Mouse (Mus musculus): Measurements from ENCODE around the gene Rpl10-ps3. TPM values are rescaled to one million over a fixed set of nuclear protein-coding genes. Genes with fewer than 3 reads are reported as not detected.

Gene Rpl10-ps3
- polyA plus RNA-seq (2016; fragmentation: Nextera tagmentation; extraction: Ambion mirVana), result 181 and 252 TPM in 2 replicates

DNA sequence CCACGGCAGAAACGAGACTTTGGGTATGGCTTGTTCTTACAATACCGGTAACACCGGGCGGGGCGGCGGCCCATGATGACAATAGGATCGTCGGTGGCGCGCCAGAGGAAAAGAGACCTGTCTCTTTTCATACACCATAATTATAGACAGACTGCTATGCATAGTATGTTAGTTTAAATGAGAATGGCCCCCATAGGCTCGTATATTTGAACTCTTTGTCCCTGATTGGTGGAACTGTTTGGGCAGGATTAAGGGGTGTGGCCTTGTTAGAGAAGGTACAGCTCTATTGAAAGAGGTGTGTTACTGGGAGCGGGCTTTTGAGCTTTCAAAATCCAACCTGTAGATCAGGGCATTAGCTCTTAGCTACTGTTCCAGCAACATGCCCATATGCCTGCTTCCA, at the start of gene Rpl10-ps3:
Rpl10-ps3 (minus strand) TSS at position 101 of the 400 bp plus-strand sequence.
- no peak within 1 kb of the TSS for H3K27ac ChIP-seq (replicated peaks)
- no peaks in the 10 kb centered on the region for H3K27me3 ChIP-seq (replicated peaks; ENCODE audit: low read depth, poor library complexity, severe bottlenecking)
- WGBS, result 93% methylated on average over 11 of the region's 13 CpGs
- H3K4me3 ChIP-seq, result no peak within 1 kb of the TSS
- peak; percentile 1 for DNase-seq (ENCODE audit: low spot score)
- no peaks in the 10 kb centered on the region for H3K9me3 ChIP-seq
- H3K4me1 ChIP-seq, result no peaks in the 10 kb centered on the region
- no peaks in the 10 kb centered on the region for H3K36me3 ChIP-seq (replicated peaks)

DNA sequence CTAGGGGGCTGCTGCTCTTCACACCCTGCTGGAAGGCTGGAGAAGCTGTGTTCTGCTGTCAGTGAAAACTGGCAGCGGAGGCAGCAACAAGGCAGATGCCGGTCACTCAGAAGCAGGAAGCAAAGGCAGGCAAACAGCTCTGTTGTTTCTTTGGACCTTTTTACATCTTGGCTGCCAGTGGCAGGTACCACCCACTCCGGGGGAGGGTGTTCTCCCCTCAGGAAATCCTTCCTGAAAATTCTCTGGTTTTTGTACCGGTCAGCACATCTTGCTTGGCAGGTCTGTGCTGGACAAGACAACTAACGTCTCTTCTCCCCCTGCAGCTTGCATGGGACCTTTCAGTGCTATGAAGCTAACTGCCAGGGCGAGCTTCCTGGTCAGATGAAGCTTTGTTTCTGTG, 30.8 kb upstream of the Rpl10-ps3 start:
- Histone ChIP-seq H3K9me3 (peaks cover 5% of the 10 kb centered on the region; the same call in 1 of the 2 replicates), H3K27me3 (replicated peaks; ENCODE audit: low read depth, poor library complexity, severe bottlenecking) (no peaks in the 10 kb centered on the region), H3K36me3 (replicated peaks) (no peaks in the 10 kb centered on the region), H3K4me1 (0 out of 2 replicates have a peak, but pooled peaks cover 2% of the 10 kb centered on the region), H3K27ac (replicated peaks) (no peak overlapping the region), H3K4me3 (no peak overlapping the region)
- no peak for DNase-seq (ENCODE audit: low spot score)
- WGBS, result 75% methylated on average over 6 of the region's 6 CpGs

DNA sequence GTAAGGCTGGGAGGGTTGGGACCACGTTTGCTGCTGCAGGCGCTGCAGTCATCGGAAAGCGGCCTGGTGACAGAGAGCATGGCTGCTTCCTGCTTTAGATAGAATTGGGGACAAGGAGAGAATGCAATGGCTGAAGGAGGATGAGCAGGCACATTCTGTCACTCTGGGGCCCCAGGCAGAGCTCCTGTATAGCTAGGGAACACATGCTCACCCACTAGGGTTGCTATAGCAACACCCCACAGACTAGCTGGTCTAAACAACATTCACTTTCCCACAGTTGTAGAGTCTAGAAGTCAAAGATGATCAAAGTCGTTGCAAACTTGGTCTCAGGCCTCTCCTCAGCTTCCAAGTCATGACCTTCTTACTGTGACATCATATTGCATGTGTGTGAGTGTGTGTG, 29.9 kb upstream of the Rpl10-ps3 start:
- Histone ChIP-seq H3K36me3 (replicated peaks) (no peaks in the 10 kb centered on the region), H3K27ac (replicated peaks) (no peak overlapping the region), H3K9me3 (peaks cover 5% of the 10 kb centered on the region; the same call in 1 of the 2 replicates), H3K27me3 (replicated peaks; ENCODE audit: low read depth, poor library complexity, severe bottlenecking) (no peaks in the 10 kb centered on the region), H3K4me1 (0 out of 2 replicates have a peak, but pooled peaks cover 2% of the 10 kb centered on the region), H3K4me3 (no peak overlapping the region)
- no peak for DNase-seq (ENCODE audit: low spot score)
- WGBS, result 91% methylated on average over 5 of the region's 5 CpGs

DNA sequence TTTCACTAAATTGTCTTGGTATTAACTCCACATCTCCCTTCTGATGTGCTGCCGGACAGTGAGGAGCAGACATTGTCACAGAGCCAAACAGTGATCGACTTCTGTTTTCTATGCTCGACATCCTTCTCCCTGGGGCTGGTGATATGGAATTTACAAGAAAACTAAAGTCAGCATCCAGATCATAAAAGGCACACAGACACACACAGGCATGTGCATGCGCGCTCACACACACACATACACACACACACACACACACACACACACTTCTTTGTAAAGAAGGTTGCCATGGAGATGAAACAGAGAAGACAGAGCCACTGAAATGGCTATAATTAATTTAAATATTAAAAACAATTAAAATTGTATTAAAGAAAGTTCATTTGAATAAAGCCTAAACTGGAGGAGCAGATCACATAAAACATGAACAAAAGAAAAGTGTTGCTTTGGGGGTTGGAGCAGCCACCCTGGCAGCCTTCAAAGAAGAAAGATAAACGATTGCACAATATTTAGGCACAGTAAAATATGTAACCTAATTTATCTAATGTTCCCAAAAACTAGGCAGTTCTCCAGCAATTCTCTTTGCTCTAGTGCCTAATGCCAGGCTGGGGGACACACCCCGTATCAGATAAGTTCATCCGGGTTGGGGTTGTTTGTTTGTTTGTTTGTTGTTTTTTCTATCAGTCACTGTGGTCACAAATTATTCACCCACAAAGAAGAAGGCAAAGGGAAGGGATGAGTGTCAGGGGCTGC, 24.0 kb upstream of the Rpl10-ps3 start:
- H3K27ac ChIP-seq (replicated peaks), result no peak overlapping the region
- no peaks in the 10 kb centered on the region for H3K9me3 ChIP-seq
- H3K36me3 ChIP-seq (replicated peaks), result no peaks in the 10 kb centered on the region
- no peaks in the 10 kb centered on the region for H3K27me3 ChIP-seq (replicated peaks; ENCODE audit: low read depth, poor library complexity, severe bottlenecking)
- no peak overlapping the region for H3K4me3 ChIP-seq
- 90% methylated on average over 8 of the region's 8 CpGs for WGBS
- no peak for DNase-seq (ENCODE audit: low spot score)
- peaks cover 9% of the 10 kb centered on the region; the same call in 1 of the 2 replicates for H3K4me1 ChIP-seq

DNA sequence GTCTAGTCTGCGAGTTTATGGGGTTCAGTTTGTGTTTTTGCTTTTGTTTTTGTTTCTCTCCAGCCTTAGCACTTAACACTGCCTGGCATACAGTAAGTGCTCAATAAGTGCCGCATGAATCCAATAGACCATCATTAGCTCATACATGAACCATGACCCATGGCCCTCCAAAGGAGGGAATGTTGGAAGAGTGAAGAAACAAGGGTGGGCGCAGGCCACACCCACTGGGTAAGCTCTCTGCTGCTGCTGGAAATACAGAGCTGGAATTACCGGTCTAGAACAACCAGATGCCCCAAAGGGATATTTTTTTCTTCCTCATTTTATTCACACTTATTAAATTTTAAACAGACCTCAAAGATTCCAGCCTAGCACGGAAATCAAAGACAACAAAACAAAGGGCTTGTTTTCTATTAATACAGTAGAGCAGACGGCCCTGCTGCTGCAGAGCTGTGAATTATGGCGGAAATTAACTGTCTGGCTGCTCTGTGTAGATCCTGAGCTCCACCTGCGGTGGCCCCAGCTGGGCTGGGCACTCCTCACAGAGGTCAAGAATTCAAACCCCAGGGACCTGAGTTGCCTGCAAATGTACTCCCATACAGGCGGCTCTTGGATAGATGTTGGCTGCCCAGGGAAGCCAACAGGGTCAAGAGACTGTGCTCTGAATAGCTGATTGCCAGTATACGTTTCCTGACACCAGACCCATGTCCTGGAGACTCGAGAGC, 20.5 kb upstream of the Rpl10-ps3 start:
- Histone ChIP-seq H3K4me3 (no peak overlapping the region), H3K9me3 (no peaks in the 10 kb centered on the region), H3K4me1 (peaks cover 17% of the 10 kb centered on the region), H3K27me3 (replicated peaks; ENCODE audit: low read depth, poor library complexity, severe bottlenecking) (no peaks in the 10 kb centered on the region), H3K27ac (replicated peaks) (no peak overlapping the region), H3K36me3 (replicated peaks) (no peaks in the 10 kb centered on the region)
- no peak for DNase-seq (ENCODE audit: low spot score)
- 70% methylated on average over 11 of the region's 11 CpGs for WGBS

DNA sequence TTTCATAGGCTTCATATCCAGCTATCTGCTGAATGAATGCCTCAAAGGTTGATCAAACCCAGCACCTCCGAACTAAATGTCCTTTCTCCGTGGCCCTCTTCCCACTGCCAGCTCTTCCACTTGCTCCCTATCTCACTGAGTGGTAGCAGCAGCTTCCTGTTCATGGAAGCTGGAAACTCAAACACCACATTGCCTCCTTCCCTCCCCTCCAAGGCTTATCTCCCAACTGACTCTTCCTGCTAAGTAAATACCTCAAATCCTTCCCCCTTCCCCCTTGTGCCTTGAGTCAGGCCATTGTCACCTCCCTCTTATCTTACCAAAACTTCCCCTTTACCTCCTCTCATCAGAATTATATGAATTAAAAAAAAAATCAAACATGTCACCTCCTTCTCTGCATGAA, 19.2 kb upstream of the Rpl10-ps3 start:
- no peak for DNase-seq (ENCODE audit: low spot score)
- 82% methylated on average over 2 of the region's 2 CpGs for WGBS
- no peaks in the 10 kb centered on the region for H3K9me3 ChIP-seq
- H3K36me3 ChIP-seq (replicated peaks), result no peaks in the 10 kb centered on the region
- no peak overlapping the region for H3K4me3 ChIP-seq
- peaks cover 17% of the 10 kb centered on the region for H3K4me1 ChIP-seq
- no peaks in the 10 kb centered on the region for H3K27me3 ChIP-seq (replicated peaks; ENCODE audit: low read depth, poor library complexity, severe bottlenecking)
- no peak overlapping the region for H3K27ac ChIP-seq (replicated peaks)

DNA sequence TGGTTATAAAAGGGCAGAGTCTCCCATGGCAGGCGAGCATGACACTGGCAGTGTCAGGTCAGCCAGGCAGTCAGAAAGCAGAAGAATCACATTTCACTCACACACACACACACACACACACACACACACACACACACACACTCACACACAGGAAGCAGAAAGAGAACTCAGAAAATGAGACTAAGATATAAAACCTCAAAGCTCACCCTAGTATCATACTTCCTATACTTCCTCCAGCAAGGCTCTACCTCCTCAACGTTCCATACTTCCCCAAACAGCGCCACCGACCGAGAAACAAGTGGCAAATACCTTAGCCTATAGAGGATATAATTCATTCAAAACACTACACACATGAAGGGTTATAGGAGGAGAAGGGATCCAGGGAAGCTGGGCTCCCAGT, 18.5 kb upstream of the Rpl10-ps3 start:
- no peak for DNase-seq (ENCODE audit: low spot score)
- H3K4me3 ChIP-seq, result no peak overlapping the region
- H3K36me3 ChIP-seq (replicated peaks), result no peaks in the 10 kb centered on the region
- no peaks in the 10 kb centered on the region for H3K9me3 ChIP-seq
- H3K27me3 ChIP-seq (replicated peaks; ENCODE audit: low read depth, poor library complexity, severe bottlenecking), result no peaks in the 10 kb centered on the region
- WGBS, result 81% methylated on average over 5 of the region's 5 CpGs
- H3K27ac ChIP-seq (replicated peaks), result no peak overlapping the region
- H3K4me1 ChIP-seq, result peaks cover 17% of the 10 kb centered on the region

DNA sequence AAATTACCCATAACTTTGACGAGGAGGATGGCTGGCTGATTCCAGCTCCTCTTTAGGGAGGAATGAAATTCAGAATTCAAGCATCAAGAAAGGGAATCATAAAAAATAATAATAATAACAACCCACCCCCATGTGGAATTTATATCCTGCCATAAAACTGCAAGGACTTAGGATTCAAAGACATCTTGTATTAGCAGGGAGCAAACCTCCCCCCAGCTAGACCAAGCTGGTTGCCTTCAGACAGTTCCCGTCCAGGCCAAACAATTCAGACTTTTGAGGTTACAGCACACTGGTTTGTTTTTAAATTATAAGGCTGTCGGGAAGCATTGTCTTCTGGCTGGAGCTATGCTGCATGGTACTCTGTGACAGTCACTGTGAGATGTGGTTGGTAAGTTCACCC, 17.8 kb upstream of the Rpl10-ps3 start:
- H3K36me3 ChIP-seq (replicated peaks), result no peaks in the 10 kb centered on the region
- H3K9me3 ChIP-seq, result no peaks in the 10 kb centered on the region
- no peaks in the 10 kb centered on the region for H3K27me3 ChIP-seq (replicated peaks; ENCODE audit: low read depth, poor library complexity, severe bottlenecking)
- H3K27ac ChIP-seq (replicated peaks), result no peak overlapping the region
- WGBS, result 61% methylated on average over 3 of the region's 3 CpGs
- no peak overlapping the region for H3K4me3 ChIP-seq
- no peak for DNase-seq (ENCODE audit: low spot score)
- H3K4me1 ChIP-seq, result peaks cover 17% of the 10 kb centered on the region

DNA sequence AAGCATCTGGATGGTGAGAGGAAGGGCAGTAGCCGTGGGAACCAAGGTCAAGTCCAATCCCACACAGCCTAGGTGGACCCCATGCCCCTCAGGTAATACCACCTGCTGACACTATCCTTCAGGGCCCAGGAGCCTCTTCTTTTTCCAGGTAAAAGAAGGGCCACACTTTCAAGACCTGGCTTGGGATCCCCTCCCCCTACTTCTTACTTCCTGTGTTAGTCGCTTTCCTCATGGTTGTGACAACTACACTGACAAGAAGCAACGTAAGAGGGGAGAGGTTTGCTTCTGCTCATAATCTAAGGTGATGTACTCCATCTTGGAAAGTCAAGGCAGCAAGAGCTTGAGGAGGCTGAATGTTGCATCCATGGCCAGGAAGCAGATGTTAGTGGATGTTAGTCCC, 15.6 kb upstream of the Rpl10-ps3 start:
- peaks cover 14% of the 10 kb centered on the region for H3K4me1 ChIP-seq
- WGBS, result 75% methylated on average over 3 of the region's 3 CpGs
- no peaks in the 10 kb centered on the region for H3K9me3 ChIP-seq
- H3K4me3 ChIP-seq, result no peak overlapping the region
- no peak for DNase-seq (ENCODE audit: low spot score)
- H3K36me3 ChIP-seq (replicated peaks), result no peaks in the 10 kb centered on the region
- H3K27ac ChIP-seq (replicated peaks), result no peak overlapping the region
- no peaks in the 10 kb centered on the region for H3K27me3 ChIP-seq (replicated peaks; ENCODE audit: low read depth, poor library complexity, severe bottlenecking)

DNA sequence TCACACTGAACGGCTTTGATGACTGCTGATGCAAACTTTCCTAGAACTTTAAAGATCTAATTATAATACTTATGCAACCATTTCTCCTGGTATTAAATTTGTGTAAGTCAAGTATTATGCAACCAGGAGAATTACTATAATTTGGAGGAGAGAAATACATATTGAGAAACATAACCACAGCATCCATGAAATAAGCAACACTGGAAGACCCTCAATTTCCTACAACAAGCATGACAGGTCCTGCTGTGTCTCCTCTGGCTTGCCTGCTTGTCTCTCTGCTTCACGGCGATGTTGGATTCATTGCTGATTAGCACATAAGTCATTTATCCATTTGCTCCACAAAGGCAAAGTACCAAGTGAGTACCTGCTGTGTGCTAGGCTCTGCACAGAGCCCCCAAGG, 12.6 kb upstream of the Rpl10-ps3 start:
- H3K27ac ChIP-seq (replicated peaks), result no peak overlapping the region
- 77% methylated on average over 3 of the region's 3 CpGs for WGBS
- H3K9me3 ChIP-seq, result no peaks in the 10 kb centered on the region
- H3K27me3 ChIP-seq (replicated peaks; ENCODE audit: low read depth, poor library complexity, severe bottlenecking), result no peaks in the 10 kb centered on the region
- H3K4me3 ChIP-seq, result no peak overlapping the region
- no peak for DNase-seq (ENCODE audit: low spot score)
- H3K36me3 ChIP-seq (replicated peaks), result no peaks in the 10 kb centered on the region
- 0 out of 2 replicates have a peak, but pooled peaks cover 3% of the 10 kb centered on the region for H3K4me1 ChIP-seq

DNA sequence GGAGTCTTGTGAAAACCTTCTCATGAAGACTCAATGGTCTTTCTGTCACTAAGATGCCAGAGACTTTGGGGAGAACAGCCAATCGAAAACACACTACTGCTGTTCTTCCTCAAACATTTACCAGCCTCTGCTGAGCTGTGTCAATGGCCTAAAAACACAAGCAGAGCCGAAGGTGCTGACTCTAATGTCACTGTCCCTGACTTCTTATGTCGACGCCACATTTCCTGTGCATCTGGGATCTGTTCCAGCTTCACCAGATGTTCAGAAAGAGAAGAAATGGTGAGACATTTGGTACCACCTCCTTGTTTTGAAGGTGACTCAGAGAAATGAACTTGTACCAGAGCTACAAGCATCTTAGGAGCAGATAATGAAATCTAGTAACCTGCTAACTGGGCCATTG, 7.0 kb upstream of the Rpl10-ps3 start:
- Histone ChIP-seq H3K27ac (replicated peaks) (no peak overlapping the region), H3K9me3 (no peaks in the 10 kb centered on the region), H3K27me3 (replicated peaks; ENCODE audit: low read depth, poor library complexity, severe bottlenecking) (no peaks in the 10 kb centered on the region), H3K36me3 (replicated peaks) (no peaks in the 10 kb centered on the region), H3K4me1 (no peaks in the 10 kb centered on the region), H3K4me3 (no peak overlapping the region)
- WGBS, result 70% methylated on average over 4 of the region's 4 CpGs
- DNase-seq (ENCODE audit: low spot score), result no peak

DNA sequence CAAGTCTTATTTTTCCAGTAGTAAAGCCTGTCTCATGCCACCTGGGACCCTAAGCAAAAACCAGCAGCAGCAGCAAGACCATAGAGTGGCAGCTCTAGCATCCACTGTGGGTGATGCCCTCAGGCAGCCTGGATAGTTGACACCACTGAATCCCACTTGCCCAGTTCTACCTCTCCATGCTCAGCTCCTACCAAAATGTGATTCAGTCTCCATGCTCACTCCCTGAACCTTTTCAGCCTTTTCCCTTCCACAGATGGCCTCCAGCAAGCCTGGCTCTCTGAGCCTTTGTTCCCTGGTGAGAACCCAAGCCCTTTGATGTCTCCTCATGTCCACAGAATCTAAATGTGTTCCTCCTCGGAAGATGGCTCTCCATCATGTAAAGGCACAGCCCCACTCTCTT, 5.8 kb upstream of the Rpl10-ps3 start:
- Histone ChIP-seq H3K4me3 (no peak overlapping the region), H3K27me3 (replicated peaks; ENCODE audit: low read depth, poor library complexity, severe bottlenecking) (no peaks in the 10 kb centered on the region), H3K27ac (replicated peaks) (no peak overlapping the region), H3K4me1 (no peaks in the 10 kb centered on the region), H3K9me3 (no peaks in the 10 kb centered on the region), H3K36me3 (replicated peaks) (no peaks in the 10 kb centered on the region)
- WGBS, result 83% methylated on average over 1 of the region's 1 CpGs
- no peak for DNase-seq (ENCODE audit: low spot score)

DNA sequence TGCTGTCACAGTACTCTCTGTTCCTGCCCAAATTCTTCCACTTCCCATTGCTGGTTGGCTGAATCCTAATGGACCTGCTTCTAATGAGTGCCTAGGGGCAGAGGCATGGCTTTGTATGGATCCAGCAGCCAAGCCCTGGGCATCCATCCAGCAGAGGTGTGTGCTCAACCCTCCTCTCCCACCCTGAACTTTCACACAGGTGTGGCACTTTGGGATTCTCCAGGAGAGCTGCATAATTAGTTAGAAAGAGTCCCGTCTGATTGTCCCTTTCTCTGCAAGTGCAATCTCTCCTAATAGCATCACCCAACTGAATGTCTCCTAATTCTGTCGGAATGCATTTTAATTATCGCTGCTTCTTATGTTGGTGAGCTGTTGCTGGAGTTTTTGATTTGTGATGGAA, 4.4 kb upstream of the Rpl10-ps3 start:
- Histone ChIP-seq H3K27me3 (replicated peaks; ENCODE audit: low read depth, poor library complexity, severe bottlenecking) (no peaks in the 10 kb centered on the region), H3K36me3 (replicated peaks) (no peaks in the 10 kb centered on the region), H3K9me3 (no peaks in the 10 kb centered on the region), H3K4me3 (no peak overlapping the region), H3K27ac (replicated peaks) (no peak overlapping the region), H3K4me1 (no peaks in the 10 kb centered on the region)
- DNase-seq (ENCODE audit: low spot score), result no peak
- WGBS, result 84% methylated on average over 3 of the region's 3 CpGs
